Mouse (Mus musculus) cerebellum, postnatal 10 days (tissue): ENCODE results near the gene Pias4.

ENCODE experiments used
- DNase-seq, 2 experiments: peaks; one replicate each; pipeline ENCODE4 v3.0.0; 2021; ENCODE audit warnings: mixed read lengths in 2 of 2

The Pias4 gene

GRCm38 (mm10) chr10:81168521-81169244 is 960 bp upstream of the Pias4 start:
- peak; percentile 89 to 91 for DNase-seq

GRCm38 (mm10) chr10:81168087-81168431 is 336 bp upstream of the Pias4 start:
- DNase-seq, result peak in 1 of 2 experiments; percentile 64

GRCm38 (mm10) chr10:81165118-81165517 is 2.6 kb downstream of the Pias4 start:
- DNase-seq, result peak in 1 of 2 experiments; percentile 55

GRCm38 (mm10) chr10:81162318-81162652 is 5.4 kb downstream of the Pias4 start:
- no peak for DNase-seq

GRCm38 (mm10) chr10:81161602-81162317 is 6.0 kb downstream of the Pias4 start:
- DNase-seq, result no peak

GRCm38 (mm10) chr10:81154736-81155135 is 13.0 kb downstream of the Pias4 start:
- no peak for DNase-seq

- DNase-seq, result no peak
These were observed 13.4 kb downstream of the Pias4 start for GRCm38 (mm10) chr10:81154313-81154712.

GRCm38 (mm10) chr10:81152609-81153008 is 15.1 kb downstream of the Pias4 start:
- no peak for DNase-seq

GRCm38 (mm10) chr10:81151261-81151660 is 16.5 kb downstream of the Pias4 start:
- DNase-seq, result no peak

GRCm38 (mm10) chr10:81146296-81146695 is 21.4 kb downstream of the Pias4 start:
- no peak for DNase-seq

- no peak for DNase-seq
These were observed 21.9 kb downstream of the Pias4 start for GRCm38 (mm10) chr10:81145778-81146177.

GRCm38 (mm10) chr10:81145307-81145706 is 22.4 kb downstream of the Pias4 start:
- DNase-seq, result no peak

- DNase-seq, result no peak
These were observed 23.1 kb downstream of the Pias4 start for GRCm38 (mm10) chr10:81144667-81145066.

- no peak for DNase-seq
These were observed 23.8 kb downstream of the Pias4 start for GRCm38 (mm10) chr10:81143845-81144437.

- peak; percentile 52 to 69 for DNase-seq
These were observed 24.5 kb downstream of the Pias4 start for GRCm38 (mm10) chr10:81143157-81143633.

- DNase-seq, result peak; percentile 61 to 76
These were observed 25.2 kb downstream of the Pias4 start for GRCm38 (mm10) chr10:81142551-81142981.

GRCm38 (mm10) chr10:81141455-81142210 is 26.1 kb downstream of the Pias4 start:
- DNase-seq, result no peak

GRCm38 (mm10) chr10:81140717-81141454 is 26.8 kb downstream of the Pias4 start:
- peak; percentile 58 to 60 for DNase-seq

GRCm38 (mm10) chr10:81140005-81140404 is 27.7 kb downstream of the Pias4 start:
- peak; percentile 74 to 82 for DNase-seq

- DNase-seq, result no peak
These were observed 28.2 kb downstream of the Pias4 start for GRCm38 (mm10) chr10:81139529-81139846.

GRCm38 (mm10) chr10:81138821-81139528 is 28.7 kb downstream of the Pias4 start:
- no peak for DNase-seq
